23 mouse cellular contexts compared by ENCODE assay signal in genomic region chr2:92100768-92101167, GRCm38 (mm10). TPM values are rescaled to one million over a fixed set of nuclear protein-coding genes. Genes with fewer than 3 reads are reported as not detected.
DNase-seq lines count a peak whose midpoint lies in the region; ATAC-seq and TF ChIP-seq lines count a peak whose summit lies in the region.
"Had no signal": no experiment of that assay in that cellular context is flagged by ENCODE, and none has a peak within 500 bp of the region (broad histone marks: within the 10 kb centered on the region; RNA-seq: fewer than 3 reads in every experiment).

No protein-coding gene starts in this region.

- WGBS in heart, embryonic 12.5 days, result 68% methylated on average over 6 of the region's 6 CpGs
- 58% methylated on average over 6 of the region's 6 CpGs for WGBS in lung, embryonic 16.5 days
- 54% methylated on average over 6 of the region's 6 CpGs for WGBS in lung, adult 2 months
- WGBS in heart, embryonic 15.5 days, result 48% methylated on average over 6 of the region's 6 CpGs

- intact Hi-C loops in heart, postnatal 10 days (cut with DNase I), result no loop called here

- DNase-seq in heart, adult 18-20 months, result peak; percentile 30 to 40
- no peak for DNase-seq in lung, adult 2 months
- DNase-seq in heart, postnatal 10 days, result peak; percentile 60 to 61
- DNase-seq in left cerebral cortex, adult 18-20 months (ENCODE audit: low spot score in 2 of 2), result no peak
- DNase-seq: adrenal gland, postnatal 14 days; cerebellum, adult 11-12 months; cerebellum, adult 9-10 months; embryo, embryonic 11 days; gastrocnemius, postnatal 10 days; kidney, adult 11 months had no signal

- H3K4me3 ChIP-seq in heart, embryonic 12.5 days, result no peak overlapping the region
- no peak overlapping the region for H3K4me3 ChIP-seq in lung, embryonic 16.5 days (ENCODE audit: low read length)
- H3K4me3 ChIP-seq in lung, adult 2 months (replicated peaks; ENCODE audit: extremely low read depth, low read depth, low read length), result no peak overlapping the region
- H3K4me3 ChIP-seq in heart, embryonic 15.5 days, result no peak overlapping the region
- H3K4me3 ChIP-seq: embryonic facial prominence, embryonic 15.5 days; erythroblast, embryonic 14.5 days; forebrain, embryonic 10.5 days; forebrain, embryonic 15.5 days; heart, embryonic 13.5 days; hindbrain, embryonic 13.5 days had no signal

- TF ChIP-seq CTCF in lung, adult 2 months (IDR thresholded peaks at IDR 0.05; ENCODE audit: insufficient read depth, low read length), result no peak

- H3K9me3 ChIP-seq in heart, embryonic 12.5 days (replicated peaks), result peaks cover 3% of the 10 kb centered on the region; the same call in 1 of the 2 replicates
- peaks cover 3% of the 10 kb centered on the region; the same call in 1 of the 2 replicates for H3K9me3 ChIP-seq in lung, embryonic 16.5 days (ENCODE audit: control insufficient read depth, low read length)
- no peaks in the 10 kb centered on the region for H3K9me3 ChIP-seq in heart, embryonic 15.5 days (replicated peaks)
- H3K9me3 ChIP-seq: embryonic facial prominence, embryonic 15.5 days; forebrain, embryonic 15.5 days had no signal

- no peak for ATAC-seq in heart, embryonic 12.5 days (ENCODE audit: insufficient number of reproducible peaks, low FRiP score)
- ATAC-seq in lung, embryonic 16.5 days (ENCODE audit: low read depth), result peak; percentile 57; the same call in 1 of the 2 replicates
- ATAC-seq in heart, embryonic 15.5 days (replicated peaks; ENCODE audit: insufficient number of reproducible peaks, insufficient read depth, low FRiP score, low read depth), result peak; percentile 55; the same call in 1 of the 2 replicates
- ATAC-seq: activated CD4-positive, CD25-positive, alpha-beta regulatory T cell, adult 4 months; forebrain, embryonic 15.5 days; hindbrain, postnatal 0 days; Patski had no signal

- no peaks in the 10 kb centered on the region for H3K36me3 ChIP-seq in heart, embryonic 12.5 days
- no peaks in the 10 kb centered on the region for H3K36me3 ChIP-seq in lung, embryonic 16.5 days (ENCODE audit: control insufficient read depth, insufficient read depth, low read length)
- no peaks in the 10 kb centered on the region for H3K36me3 ChIP-seq in heart, embryonic 15.5 days
- H3K36me3 ChIP-seq: embryonic facial prominence, embryonic 15.5 days; forebrain, embryonic 10.5 days; forebrain, embryonic 15.5 days; heart, embryonic 13.5 days; hindbrain, embryonic 13.5 days had no signal

- no peaks in the 10 kb centered on the region for H3K4me1 ChIP-seq in heart, embryonic 12.5 days (replicated peaks)
- 0 out of 2 replicates have a peak, but pooled peaks cover 3% of the 10 kb centered on the region for H3K4me1 ChIP-seq in lung, embryonic 16.5 days (replicated peaks; ENCODE audit: control insufficient read depth, insufficient read depth, low read length)
- H3K4me1 ChIP-seq in lung, adult 2 months (ENCODE audit: control insufficient read depth, insufficient read depth, low read length), result 0 out of 2 replicates have a peak, but pooled peaks cover 4% of the 10 kb centered on the region
- H3K4me1 ChIP-seq in heart, embryonic 15.5 days (replicated peaks), result peaks cover 3% of the 10 kb centered on the region; the same call in 1 of the 2 replicates
- H3K4me1 ChIP-seq: embryonic facial prominence, embryonic 15.5 days; forebrain, embryonic 10.5 days; forebrain, embryonic 15.5 days; heart, embryonic 13.5 days; hindbrain, embryonic 13.5 days had no signal

- no peak for TF ChIP-seq POLR2A in lung, adult 2 months (IDR thresholded peaks at IDR 0.05; ENCODE audit: borderline replicate concordance, extremely low read depth, low read depth, low read length)

- H3K27me3 ChIP-seq in heart, embryonic 12.5 days (replicated peaks), result no peaks in the 10 kb centered on the region
- H3K27me3 ChIP-seq in lung, embryonic 16.5 days (ENCODE audit: control insufficient read depth, insufficient read depth, low read depth, low read length), result no peaks in the 10 kb centered on the region
- H3K27me3 ChIP-seq in heart, embryonic 15.5 days, result no peaks in the 10 kb centered on the region
- H3K27me3 ChIP-seq: CH12.LX; embryonic facial prominence, embryonic 15.5 days; forebrain, embryonic 15.5 days; heart, embryonic 13.5 days; hindbrain, embryonic 13.5 days; Patski had no signal

- H3K4me2 ChIP-seq in heart, embryonic 12.5 days, result no peak overlapping the region
- H3K4me2 ChIP-seq in lung, embryonic 16.5 days (ENCODE audit: low read depth, low read length), result no peak overlapping the region
- H3K4me2 ChIP-seq in heart, embryonic 15.5 days, result no peak overlapping the region
- H3K4me2 ChIP-seq: embryonic facial prominence, embryonic 15.5 days; forebrain, embryonic 15.5 days; heart, embryonic 13.5 days; hindbrain, embryonic 13.5 days had no signal

- no peak overlapping the region for H3K9ac ChIP-seq in heart, embryonic 12.5 days
- H3K9ac ChIP-seq in lung, embryonic 16.5 days (ENCODE audit: low read length), result no peak overlapping the region
- H3K9ac ChIP-seq in heart, embryonic 15.5 days, result no peak overlapping the region
- H3K9ac ChIP-seq: embryonic facial prominence, embryonic 15.5 days; forebrain, embryonic 15.5 days; heart, embryonic 13.5 days; hindbrain, embryonic 13.5 days had no signal

- H3K27ac ChIP-seq in heart, embryonic 12.5 days (ENCODE audit: poor library complexity, severe bottlenecking), result no peak overlapping the region
- H3K27ac ChIP-seq in lung, embryonic 16.5 days (ENCODE audit: low read length), result no peak overlapping the region
- H3K27ac ChIP-seq in heart, embryonic 15.5 days, result no peak overlapping the region
- H3K27ac ChIP-seq: embryonic facial prominence, embryonic 15.5 days; forebrain, embryonic 10.5 days; forebrain, embryonic 15.5 days; heart, embryonic 13.5 days; hindbrain, embryonic 13.5 days; hindbrain, postnatal 0 days had no signal

RNA-seq across cellular contexts. Expression of gene Phf21a, which starts 7.9 kb away (rescaled TPM):
- 10 to 100 TPM; 23.8 to 25.3 TPM for total RNA-seq in heart, adult 18-20 months (2021)
- 21.1 and 21.5 TPM in 2 replicates for polyA plus RNA-seq in heart, embryonic 12.5 days (2016; fragmentation: Nextera tagmentation; extraction: Ambion mirVana)
- 25.5 and 31.4 TPM in 2 replicates for polyA plus RNA-seq in lung, embryonic 16.5 days (2015; fragmentation: Nextera tagmentation; extraction: Ambion mirVana)
- 42.4 and 49.9 TPM in 2 replicates for polyA plus RNA-seq in lung, adult 2 months (2012; rRNA removed)
- 15.0 and 21.6 TPM in 2 replicates for polyA plus RNA-seq in heart, embryonic 15.5 days (2015; fragmentation: Nextera tagmentation; extraction: Ambion mirVana)
- total RNA-seq in heart, postnatal 10 days (2021), result 10 to 100 TPM; 31.3 to 42.1 TPM
- total RNA-seq in left cerebral cortex, adult 18-20 months (2021), result 100 to 1,000 TPM; 121 to 130 TPM

Comparison
In these comparisons a context has a peak if more than half of its experiments do, and no peak if none do; other contexts are left out.
1. DNase-seq: peak in heart, adult 18-20 months (2 of 2) and heart, postnatal 10 days (2 of 2); none in lung, adult 2 months (single experiment) and left cerebral cortex, adult 18-20 months (0 of 2).